1 mouse cellular context compared by ENCODE assay signal in genomic region chr11:120799316-120799890, GRCm38 (mm10).
TF ChIP-seq lines count a peak whose summit lies in the region.

No protein-coding gene starts in this region.

TF ChIP-seq in myocyte, 11 proteins besides CTCF, POLR2A, EP300 and RAD21:
- TF ChIP-seq USF1 (IDR thresholded peaks at IDR 0.05; ENCODE audit: low read depth) (no peak), REST (IDR thresholded peaks at IDR 0.05; ENCODE audit: insufficient read depth, insufficient read length) (no peak), CEBPB (IDR thresholded peaks at IDR 0.05; ENCODE audit: insufficient read depth, poor library complexity, severe bottlenecking) (no peak), POLR2AphosphoS2 (IDR thresholded peaks at IDR 0.05; ENCODE audit: insufficient read length, low read depth) (no peak), SRF (IDR thresholded peaks at IDR 0.05; ENCODE audit: control insufficient read depth, insufficient read length, low read depth) (no peak), TCF12 (IDR thresholded peaks at IDR 0.05; ENCODE audit: insufficient read depth, poor library complexity, severe bottlenecking) (no peak), MAX (IDR thresholded peaks at IDR 0.05; ENCODE audit: low read depth) (no peak), TCF3 (IDR thresholded peaks at IDR 0.05; ENCODE audit: insufficient read length, low read depth) (no peak), MYOG (IDR thresholded peaks at IDR 0.05; ENCODE audit: control insufficient read depth in 1 of 3, insufficient read depth in 1 of 3, insufficient read length in 2 of 3, low read depth in 2 of 3) (no peak), E2F4 (IDR thresholded peaks at IDR 0.05; ENCODE audit: insufficient read depth) (no peak), MYOD1 (IDR thresholded peaks at IDR 0.05; ENCODE audit: control insufficient read depth in 1 of 3, insufficient read length in 2 of 3, low read depth in 2 of 3) (no peak)
